ENCODE assay signal across 8 mouse cellular contexts in genomic region chr9:95512331-95513030, GRCm38 (mm10). TPM values are rescaled to one million over a fixed set of nuclear protein-coding genes. Genes with fewer than 3 reads are reported as not detected.
DNase-seq lines count a peak whose midpoint lies in the region; ATAC-seq and TF ChIP-seq lines count a peak whose summit lies in the region.

No protein-coding gene starts in this region.

- peak overlapping the region; percentile 86 for H3K4me2 ChIP-seq in forebrain, embryonic 11.5 days (ENCODE audit: low read depth, low read length, severe bottlenecking)
- H3K4me2 ChIP-seq in limb, embryonic 12.5 days = peak overlapping the region; percentile 88

- H3K4me3 ChIP-seq in cerebellum, adult 2 months (replicated peaks; ENCODE audit: insufficient read depth, low read depth, low read length) = peak overlapping the region; percentile 74
- peak overlapping the region; percentile 87 for H3K4me3 ChIP-seq in C2C12 (ENCODE audit: insufficient read depth, poor library complexity, severe bottlenecking)
- H3K4me3 ChIP-seq in forebrain, embryonic 11.5 days (ENCODE audit: low read depth, low read length) = peak overlapping the region; percentile 60
- H3K4me3 ChIP-seq in limb, embryonic 12.5 days (replicated peaks) = peak overlapping the region; percentile 96
- H3K4me3 ChIP-seq in olfactory bulb, adult 2 months (ENCODE audit: insufficient read depth, low read depth, low read length) = peak overlapping the region; percentile 68

- no peaks in the 10 kb centered on the region for H3K9me3 ChIP-seq in forebrain, embryonic 11.5 days (ENCODE audit: control insufficient read depth, low read length)
- no peaks in the 10 kb centered on the region for H3K9me3 ChIP-seq in limb, embryonic 12.5 days

- H3K4me1 ChIP-seq in cerebellum, adult 2 months (ENCODE audit: control insufficient read depth, insufficient read depth, low read length) = peaks cover 3% of the 10 kb centered on the region; the same call in 1 of the 2 replicates
- H3K4me1 ChIP-seq in forebrain, embryonic 11.5 days (replicated peaks; ENCODE audit: control insufficient read depth, insufficient read depth, low read length) = peaks cover 3% of the 10 kb centered on the region; the same call in 1 of the 2 replicates
- peaks cover 18% of the 10 kb centered on the region for H3K4me1 ChIP-seq in limb, embryonic 12.5 days (replicated peaks)
- H3K4me1 ChIP-seq in olfactory bulb, adult 2 months (ENCODE audit: control insufficient read depth, insufficient read depth, low read length) = peaks cover 2% of the 10 kb centered on the region; the same call in 1 of the 2 replicates

- TF ChIP-seq POLR2A in cerebellum, adult 2 months (IDR thresholded peaks at IDR 0.05; ENCODE audit: borderline replicate concordance, insufficient read depth, low read length) = no peak
- TF ChIP-seq POLR2A in olfactory bulb, adult 2 months (IDR thresholded peaks at IDR 0.05; ENCODE audit: insufficient read depth, low read depth, low read length) = no peak

- peak overlapping the region; percentile 87 for H3K27ac ChIP-seq in cerebellum, adult 2 months (ENCODE audit: insufficient read depth, low read length)
- H3K27ac ChIP-seq in forebrain, embryonic 11.5 days (ENCODE audit: low read depth, low read length) = peak overlapping the region; percentile 66
- peak overlapping the region; percentile 92 for H3K27ac ChIP-seq in limb, embryonic 12.5 days
- peak overlapping the region; percentile 87 for H3K27ac ChIP-seq in olfactory bulb, adult 2 months (ENCODE audit: insufficient read depth, low read depth, low read length)

- no peaks in the 10 kb centered on the region for H3K27me3 ChIP-seq in cerebellum, adult 2 months (ENCODE audit: control insufficient read depth, insufficient read depth, low read length)
- no peaks in the 10 kb centered on the region for H3K27me3 ChIP-seq in C2C12 (ENCODE audit: control insufficient read depth, insufficient read depth, insufficient read length)
- no peaks in the 10 kb centered on the region for H3K27me3 ChIP-seq in forebrain, embryonic 11.5 days (ENCODE audit: control insufficient read depth, insufficient read depth, low read length)
- no peaks in the 10 kb centered on the region for H3K27me3 ChIP-seq in limb, embryonic 12.5 days

- peaks cover 56% of the 10 kb centered on the region for H3K79me2 ChIP-seq in C2C12 (ENCODE audit: control insufficient read depth, insufficient read depth)

- H3K9ac ChIP-seq in forebrain, embryonic 11.5 days (ENCODE audit: low read length) = peak overlapping the region; percentile 93
- H3K9ac ChIP-seq in limb, embryonic 12.5 days (replicated peaks) = peak overlapping the region; percentile 59

- ATAC-seq in forebrain, embryonic 11.5 days (replicated peaks; ENCODE audit: low FRiP score) = peak; percentile 66
- ATAC-seq in limb, embryonic 12.5 days (ENCODE audit: insufficient number of reproducible peaks, insufficient read depth, low FRiP score, low TSS enrichment, low read depth) = peak; percentile 32

- 15% methylated on average over 15 of the region's 15 CpGs for WGBS in cerebellum, adult 2 months
- WGBS in forebrain, embryonic 11.5 days = 29% methylated on average over 15 of the region's 15 CpGs
- WGBS in limb, embryonic 12.5 days = 25% methylated on average over 15 of the region's 15 CpGs
- WGBS in olfactory bulb, adult 2 months = 19% methylated on average over 15 of the region's 15 CpGs

- H3ac ChIP-seq in C2C12 (ENCODE audit: control insufficient read depth, insufficient read length, low read depth) = peak overlapping the region; percentile 60

- peaks cover 49% of the 10 kb centered on the region for H3K79me3 ChIP-seq in C2C12 (ENCODE audit: low read depth)

- peaks cover 4% of the 10 kb centered on the region for H3K36me3 ChIP-seq in C2C12 (ENCODE audit: control insufficient read depth, insufficient read depth)
- H3K36me3 ChIP-seq in forebrain, embryonic 11.5 days (ENCODE audit: control insufficient read depth, insufficient read depth, low read length) = no peaks in the 10 kb centered on the region
- H3K36me3 ChIP-seq in limb, embryonic 12.5 days = no peaks in the 10 kb centered on the region

- DNase-seq in cerebellum, adult 2 months = peak in 1 of 2 experiments; percentile 38
- no peak for DNase-seq in cerebellum, postnatal 10 days
- DNase-seq in forebrain, embryonic 11.5 days (ENCODE audit: low spot score) = no peak
- no peak for DNase-seq in left cerebral cortex, adult 11 months (ENCODE audit: low spot score)
- DNase-seq in cerebellum, adult 9-10 months = no peak

- no peak for TF ChIP-seq CTCF in cerebellum, adult 2 months (IDR thresholded peaks at IDR 0.05; ENCODE audit: borderline replicate concordance, insufficient read depth, low read depth, low read length)
- no peak for TF ChIP-seq CTCF in C2C12 (IDR thresholded peaks at IDR 0.05; ENCODE audit: control insufficient read depth, insufficient read depth, insufficient read length)
- TF ChIP-seq CTCF in olfactory bulb, adult 2 months (IDR thresholded peaks at IDR 0.05; ENCODE audit: insufficient read depth, low read depth, low read length) = no peak

TF ChIP-seq in C2C12, 6 proteins besides CTCF, POLR2A, EP300 and RAD21:
- TF ChIP-seq CEBPB (IDR thresholded peaks at IDR 0.05; ENCODE audit: low read depth) (no peak), MYOG (IDR thresholded peaks at IDR 0.05; ENCODE audit: control insufficient read depth, extremely low read depth, insufficient read length) (no peak), USF1 (IDR thresholded peaks at IDR 0.05; ENCODE audit: low read depth) (no peak), MAX (IDR thresholded peaks at IDR 0.05) (no peak), FOSL1 (IDR thresholded peaks at IDR 0.05; ENCODE audit: insufficient read depth, low read length, poor library complexity, severe bottlenecking) (no peak), MYOD1 (IDR thresholded peaks at IDR 0.05; ENCODE audit: control insufficient read depth, insufficient read length, low read depth) (no peak)

RNA-seq across cellular contexts. Expression of gene U2surp, which starts 0.7 kb away (rescaled TPM):
- 28.4 and 30.8 TPM in 2 replicates for polyA plus RNA-seq in cerebellum, adult 2 months (2012; rRNA removed)
- polyA plus RNA-seq in C2C12 (2012; fragmentation: generic; extraction: Trizol) = 12.0 TPM
- polyA plus RNA-seq in forebrain, embryonic 11.5 days (2014; fragmentation: Nextera tagmentation; extraction: Ambion mirVana) = 130 and 159 TPM in 2 replicates
- polyA plus RNA-seq in limb, embryonic 12.5 days (2016; fragmentation: Nextera tagmentation; extraction: Ambion mirVana) = 154 and 175 TPM in 2 replicates
- 129 TPM in 1 of 2 replicates, not detected in the other for polyA plus RNA-seq in olfactory bulb, adult 2 months (2012; ENCODE audit: insufficient read depth, insufficient read length, low replicate concordance, missing spikeins)

RNA-seq across cellular contexts. Expression of gene Paqr9, which starts 47.0 kb away (rescaled TPM):
- polyA plus RNA-seq in cerebellum, adult 2 months (2012; rRNA removed) = 18.5 and 19.8 TPM in 2 replicates
- polyA plus RNA-seq in C2C12 (2012; fragmentation: generic; extraction: Trizol) = under 0.01 TPM
- polyA plus RNA-seq in forebrain, embryonic 11.5 days (2014; fragmentation: Nextera tagmentation; extraction: Ambion mirVana) = 0.27 and 0.41 TPM in 2 replicates
- polyA plus RNA-seq in limb, embryonic 12.5 days (2016; fragmentation: Nextera tagmentation; extraction: Ambion mirVana) = 0.20 and 0.31 TPM in 2 replicates
- not detected in 2 replicates for polyA plus RNA-seq in olfactory bulb, adult 2 months (2012; ENCODE audit: insufficient read depth, insufficient read length, low replicate concordance, missing spikeins)
